Mouse (Mus musculus): ENCODE results near the gene Wap.

DNA sequence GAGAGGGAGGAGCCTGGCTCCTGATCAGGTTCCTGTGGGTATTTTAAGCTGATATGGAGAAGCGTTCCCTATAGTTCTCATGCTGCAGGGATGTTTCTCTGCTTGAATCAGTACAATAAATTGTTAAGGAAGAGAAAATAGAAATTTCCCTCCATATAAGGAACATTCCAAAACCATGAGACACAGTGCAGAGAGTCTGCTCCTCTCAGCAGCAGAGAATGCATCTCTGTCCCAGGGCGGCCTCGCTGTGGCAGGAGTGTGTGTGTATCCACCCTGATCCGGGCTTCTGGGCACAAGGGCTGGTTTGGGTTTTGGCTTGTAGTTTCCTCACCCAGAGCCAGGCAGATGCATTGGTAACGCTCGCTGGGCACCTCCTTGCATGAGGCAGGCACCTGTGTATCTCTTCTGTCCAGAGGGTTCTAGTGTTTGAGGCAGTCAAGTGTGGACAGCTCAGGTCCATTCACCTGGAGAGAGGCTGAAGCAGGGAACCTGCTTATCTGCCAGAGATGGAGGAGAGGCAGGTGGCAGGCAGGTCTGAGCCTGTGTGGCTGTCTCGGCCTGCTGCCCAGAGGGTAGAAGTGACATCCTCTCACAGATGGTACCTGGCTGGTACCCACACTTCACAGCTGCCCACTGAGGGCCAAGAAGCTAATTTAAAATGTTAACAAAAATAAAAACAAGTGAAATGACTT is 51.0 kb downstream of the Wap start:
- TF ChIP-seq CTCF (IDR thresholded peaks at IDR 0.05; ENCODE audit: control insufficient read depth, insufficient read depth, low read length) = no peak
- no peak for TF ChIP-seq POLR2A (IDR thresholded peaks at IDR 0.05; ENCODE audit: borderline replicate concordance, control insufficient read depth, low read depth, low read length)
